Mouse (Mus musculus) cerebellum, adult (tissue): ENCODE data around the gene Zic1.

Source experiments
- ATAC-seq: cut with Nextera tagmentation; 2 replicates; pipeline ENCODE4 v1.9.2; 2017; ENCODE audit warnings: mild to moderate bottlenecking, moderate library complexity, mixed read lengths; ENCODE audit not compliant: insufficient number of reproducible peaks, low FRiP score, low TSS enrichment

Gene Zic1

DNA sequence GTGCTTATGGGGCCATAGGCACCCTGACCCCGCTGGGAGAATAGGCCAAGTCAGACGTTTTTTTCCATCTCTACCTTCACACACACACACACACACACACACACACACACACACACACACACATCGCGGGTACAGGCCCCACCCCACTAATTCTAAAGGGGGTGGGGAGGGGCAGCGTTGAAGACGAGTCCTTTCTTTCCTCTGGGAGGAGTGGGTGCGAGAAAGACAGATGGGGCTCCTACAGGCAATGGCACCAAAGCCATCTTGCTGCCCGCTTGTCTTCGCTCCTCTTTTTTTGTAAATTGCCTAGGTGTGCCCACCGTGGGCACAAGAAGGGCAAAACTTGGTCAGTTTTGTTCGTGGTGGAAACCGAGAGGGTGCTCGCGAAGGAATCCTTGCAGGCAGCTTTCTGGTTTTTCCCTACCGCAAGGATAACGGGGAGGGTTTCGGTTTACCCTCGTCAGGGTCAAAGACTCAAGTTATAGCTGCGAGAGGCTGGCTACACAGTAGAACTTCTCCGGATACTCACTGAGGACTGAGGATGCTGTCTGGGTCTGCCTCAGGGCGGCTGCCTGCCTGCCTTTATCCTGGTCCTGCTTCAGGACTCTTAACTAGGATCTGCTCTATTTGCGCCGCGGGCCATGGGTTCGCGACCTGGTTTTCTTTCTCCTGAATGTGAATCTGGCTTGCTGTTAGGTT lies 3.8 kb upstream of the Zic1 start:
- no peak for ATAC-seq

DNA sequence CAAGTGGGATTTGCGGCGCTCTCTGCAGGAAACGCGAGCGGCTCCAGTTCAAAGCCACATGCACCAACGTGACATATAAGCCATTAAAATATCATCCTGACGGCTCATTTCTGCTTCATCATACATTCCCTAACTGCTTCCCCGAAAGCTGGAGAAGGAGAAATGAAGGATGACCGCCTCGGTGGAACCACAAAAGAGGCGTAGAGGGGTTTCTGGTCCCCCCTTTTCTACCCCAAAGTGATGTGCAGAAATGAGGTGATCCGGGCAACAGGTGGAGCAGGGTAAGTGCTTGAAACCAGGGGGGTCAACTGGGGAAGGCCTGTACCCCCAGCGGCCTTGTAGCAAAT lies 3.3 kb upstream of the Zic1 start:
- no peak for ATAC-seq

DNA sequence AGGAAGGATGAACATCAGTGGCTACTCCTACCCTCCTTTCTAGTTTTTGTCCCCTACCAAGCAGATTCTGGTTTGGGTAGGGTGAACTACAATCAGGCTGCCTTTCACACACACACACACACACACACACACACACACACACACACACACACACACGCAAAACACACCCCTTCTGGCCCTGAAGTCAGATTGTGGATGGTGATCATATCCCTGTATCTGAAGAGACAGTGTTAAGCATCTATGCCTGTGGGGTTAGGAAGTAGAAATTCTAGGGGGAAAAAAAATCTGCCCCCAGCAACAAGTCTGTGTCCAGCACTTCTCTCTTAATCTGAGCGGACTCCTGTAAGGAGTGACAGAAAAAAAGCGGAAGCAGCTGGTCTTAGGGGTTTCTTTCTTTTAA lies 2.5 kb upstream of the Zic1 start:
- ATAC-seq, result no peak

DNA sequence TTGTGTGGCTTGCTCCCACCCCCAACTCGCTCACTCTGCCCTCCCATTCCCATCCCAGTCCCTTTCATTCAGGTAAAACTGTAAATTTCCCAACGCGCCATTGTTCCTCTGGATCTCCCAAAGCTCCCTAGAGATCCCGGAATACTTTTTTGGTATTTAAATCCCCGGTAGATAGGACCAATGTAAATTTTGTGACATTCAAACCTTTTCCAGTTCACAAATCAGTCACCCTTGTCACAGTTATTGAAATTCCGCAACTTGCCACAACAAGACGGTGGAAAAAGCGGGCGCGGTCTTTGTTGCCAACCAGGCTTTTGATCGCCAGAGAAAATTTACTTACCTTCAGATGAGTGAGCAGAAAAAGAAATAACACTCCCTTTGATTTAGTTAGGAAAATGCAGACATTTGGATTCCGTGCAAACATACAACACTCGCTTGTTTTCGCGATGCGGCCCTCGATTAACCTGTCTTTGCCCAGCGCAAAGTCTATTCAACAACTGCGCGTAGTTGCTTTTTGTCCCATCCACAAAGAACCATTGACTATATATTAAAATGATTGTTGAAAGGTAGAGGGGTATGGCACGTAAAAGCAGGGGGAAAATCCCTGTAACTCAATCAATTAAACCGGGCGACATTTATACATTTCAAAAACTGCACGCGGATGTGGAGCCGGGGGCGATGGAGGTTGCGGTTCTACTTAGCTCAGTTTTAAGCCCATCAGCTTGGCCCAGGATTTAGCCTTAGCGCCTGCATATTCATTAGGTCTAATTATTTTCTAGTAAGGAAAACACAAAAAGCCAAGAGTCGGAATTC lies 1.6 kb upstream of the Zic1 start:
- ATAC-seq, result no peak

DNA sequence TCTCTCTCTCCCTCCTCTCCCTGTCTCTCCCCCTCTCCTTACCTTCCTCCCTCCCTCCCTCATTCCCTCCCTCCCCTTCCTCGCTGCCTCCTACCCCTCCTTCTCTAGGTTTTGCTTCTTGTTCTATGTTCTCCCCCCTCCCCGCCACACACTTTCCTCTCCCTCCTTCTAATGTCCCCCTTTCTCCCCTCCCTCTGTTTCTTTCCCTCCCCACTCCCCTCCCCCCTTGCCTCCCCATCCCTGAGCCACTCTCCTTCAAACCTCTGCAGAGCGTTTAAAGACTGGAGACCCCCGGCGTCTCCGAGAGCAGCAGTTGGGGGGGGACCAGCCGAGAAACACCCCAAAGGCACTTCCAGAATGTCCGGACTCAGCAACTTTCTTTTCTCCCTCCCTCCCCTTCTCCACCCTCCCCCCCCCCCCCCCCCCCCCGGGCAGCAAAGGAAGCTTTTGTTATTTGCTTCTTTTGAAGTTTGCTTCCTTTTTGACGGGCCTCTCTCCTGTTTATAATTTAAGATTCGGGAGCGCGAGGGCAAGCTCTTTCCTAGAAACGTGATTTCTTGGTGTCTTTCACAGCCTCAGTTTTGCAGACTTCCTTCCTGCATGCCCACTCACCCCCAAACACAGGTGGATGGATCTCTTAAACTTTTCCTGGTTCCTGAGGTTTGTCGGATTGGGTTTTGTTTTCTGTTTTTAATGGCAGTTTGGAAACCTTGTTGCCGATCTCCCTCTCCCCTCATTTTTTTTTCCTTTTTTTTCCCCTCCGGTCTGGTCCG lies 802 bp upstream of the Zic1 start:
- no peak for ATAC-seq

DNA sequence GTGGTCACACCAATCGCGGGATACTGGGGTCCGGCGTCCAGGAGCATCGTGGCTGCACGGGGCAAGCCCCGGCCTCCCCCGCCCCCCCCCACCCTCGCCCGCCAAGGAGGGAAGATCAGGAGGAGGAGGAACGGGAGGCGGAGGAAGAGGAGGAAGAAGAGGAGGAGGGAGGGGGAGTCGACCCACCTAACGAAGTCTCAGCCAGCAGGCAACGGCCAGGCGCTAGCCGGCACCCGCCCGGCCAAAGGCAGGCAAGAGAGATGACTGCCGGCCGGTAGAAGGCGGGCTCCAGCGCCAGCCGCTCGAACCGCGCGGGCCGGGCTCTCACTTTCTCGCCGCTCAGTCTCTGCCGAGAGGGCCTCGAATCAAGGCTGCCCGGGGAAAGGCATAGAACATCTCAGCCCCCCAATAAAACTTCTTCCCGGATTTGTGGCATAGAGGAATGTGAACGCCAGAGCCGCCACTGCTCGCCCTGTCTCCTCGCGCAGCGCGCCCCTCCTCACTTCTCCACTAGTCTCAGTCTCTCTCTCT lies 574 bp downstream of the Zic1 start:
- no peak for ATAC-seq

DNA sequence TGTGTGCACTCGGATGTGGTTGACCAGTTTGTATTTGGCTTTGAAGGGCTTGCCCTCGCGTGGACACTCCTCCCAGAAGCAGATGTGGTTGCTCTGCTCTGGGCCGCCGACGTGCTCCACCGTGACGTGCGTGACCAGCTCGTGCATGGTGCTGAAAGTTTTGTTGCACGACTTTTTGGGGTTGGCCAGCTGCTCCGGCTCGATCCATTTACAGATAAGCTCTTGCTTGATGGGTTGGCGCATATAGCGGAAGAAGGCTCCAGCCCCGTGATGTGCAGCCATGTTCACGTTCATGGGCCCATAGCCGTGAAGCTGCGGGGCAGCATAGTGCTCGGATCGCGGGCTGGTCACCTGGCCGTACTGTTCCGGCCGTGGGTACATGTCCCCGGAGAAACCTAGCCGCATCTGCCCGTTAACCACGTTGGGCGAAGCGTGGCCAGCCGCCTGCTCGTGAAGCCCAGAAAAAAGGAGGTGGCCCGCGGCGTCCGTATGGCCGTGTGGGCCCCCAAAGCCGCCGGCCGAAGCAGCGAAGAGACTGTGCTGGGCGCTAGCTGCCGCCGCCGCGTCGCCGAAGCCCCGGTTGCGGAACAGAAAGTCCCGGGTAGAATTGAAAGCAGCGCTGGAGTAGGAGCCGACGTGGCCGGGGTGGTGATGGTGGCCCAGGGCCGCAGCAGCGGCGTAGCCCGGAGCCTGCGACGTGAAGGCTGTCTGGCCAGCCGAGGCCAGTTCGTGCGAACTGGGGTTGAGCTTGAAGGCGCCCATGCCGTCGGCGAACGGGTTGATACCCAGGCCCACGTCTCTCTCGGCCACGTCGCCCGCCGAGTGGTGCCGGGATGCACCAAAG lies 1.3 kb downstream of the Zic1 start:
- no peak for ATAC-seq

DNA sequence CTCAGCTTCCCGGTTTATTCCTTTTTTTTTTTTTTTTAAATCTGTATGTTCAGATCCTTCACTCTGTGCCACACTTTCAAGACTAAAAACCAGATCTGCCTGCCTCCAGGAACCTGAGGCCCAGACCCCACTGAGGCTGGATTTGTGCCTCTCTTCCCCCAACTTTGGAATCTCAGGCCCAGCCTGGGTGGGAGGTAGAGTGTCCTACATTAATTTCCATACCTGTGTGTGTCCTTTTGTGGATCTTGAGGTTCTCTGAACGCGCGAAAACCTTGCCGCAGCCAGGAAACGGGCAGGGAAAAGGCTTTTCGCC lies 1.8 kb downstream of the Zic1 start:
- no peak for ATAC-seq

DNA sequence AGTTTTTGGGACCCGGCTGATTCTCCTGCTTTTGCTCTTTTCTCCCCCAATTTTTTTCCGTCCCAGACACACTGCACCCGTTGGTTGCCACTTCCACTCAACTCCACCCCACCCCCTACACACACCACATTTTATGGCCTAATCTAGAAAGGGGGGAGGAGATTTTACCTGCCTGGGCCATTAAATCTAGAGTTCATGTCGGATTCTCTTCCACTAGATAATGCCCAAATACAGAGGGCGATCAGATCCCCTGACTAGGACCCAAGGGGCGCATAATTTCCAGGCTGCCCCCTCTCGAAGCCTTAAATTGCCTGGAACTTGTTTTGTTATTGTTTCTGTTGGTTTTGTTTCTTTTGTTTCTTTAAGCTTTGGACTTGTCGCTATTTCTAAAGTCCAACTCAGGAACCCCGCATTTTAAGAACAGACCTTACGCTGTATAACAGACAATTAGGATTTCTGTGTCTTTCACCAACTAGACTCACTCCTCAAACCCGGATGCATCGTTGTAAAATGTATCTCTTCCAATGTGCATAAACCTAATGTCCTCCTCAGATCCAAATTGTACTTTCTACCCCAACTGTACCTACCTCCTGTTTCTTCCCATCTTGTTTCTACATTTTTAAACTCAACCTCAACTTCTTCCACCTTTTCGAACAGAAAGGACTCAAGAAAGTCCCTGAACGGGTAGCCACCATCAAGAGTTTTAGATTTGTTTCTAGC lies 2.4 kb downstream of the Zic1 start:
- no peak for ATAC-seq

DNA sequence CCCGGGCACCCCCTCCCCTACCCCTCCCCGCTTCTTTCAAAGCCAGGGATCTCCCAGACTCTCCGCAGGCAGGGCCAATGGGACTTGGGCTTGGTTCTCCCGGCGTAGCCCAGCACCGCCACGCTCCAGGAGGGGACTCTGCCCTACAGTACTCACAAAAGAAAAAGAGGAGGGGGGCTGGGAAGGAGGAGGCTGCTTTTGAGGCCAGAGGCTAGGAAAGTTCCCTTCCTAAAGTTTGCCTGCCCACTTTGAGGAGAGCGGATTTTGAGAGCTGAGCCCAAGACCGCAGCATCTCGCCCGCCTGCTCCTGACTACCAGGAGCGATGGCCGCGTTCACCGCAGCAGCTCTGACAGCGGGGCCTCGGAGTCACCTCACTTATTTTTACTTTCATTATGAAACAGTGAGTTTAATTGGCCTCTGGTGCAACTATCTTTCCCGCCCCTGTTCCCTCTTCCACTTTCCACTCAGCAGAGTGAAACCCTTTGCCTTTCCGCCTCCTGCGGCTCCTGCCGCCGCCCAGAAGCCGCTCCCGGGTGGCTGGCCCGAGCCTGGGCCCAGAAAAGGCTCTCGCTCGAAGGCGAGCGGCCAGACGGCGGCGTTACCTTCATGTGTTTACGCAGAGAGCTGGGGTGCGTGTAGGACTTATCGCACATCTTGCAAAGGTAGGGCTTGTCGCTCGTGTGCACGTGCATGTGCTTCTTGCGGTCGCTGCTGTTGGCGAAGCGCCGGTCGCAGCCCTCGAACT lies 3.6 kb downstream of the Zic1 start, which contains the start of gene Zic4:
Gene Zic4 (plus strand): TSS at position 558 of the 746 bp plus-strand sequence.
- ATAC-seq, result no peak

DNA sequence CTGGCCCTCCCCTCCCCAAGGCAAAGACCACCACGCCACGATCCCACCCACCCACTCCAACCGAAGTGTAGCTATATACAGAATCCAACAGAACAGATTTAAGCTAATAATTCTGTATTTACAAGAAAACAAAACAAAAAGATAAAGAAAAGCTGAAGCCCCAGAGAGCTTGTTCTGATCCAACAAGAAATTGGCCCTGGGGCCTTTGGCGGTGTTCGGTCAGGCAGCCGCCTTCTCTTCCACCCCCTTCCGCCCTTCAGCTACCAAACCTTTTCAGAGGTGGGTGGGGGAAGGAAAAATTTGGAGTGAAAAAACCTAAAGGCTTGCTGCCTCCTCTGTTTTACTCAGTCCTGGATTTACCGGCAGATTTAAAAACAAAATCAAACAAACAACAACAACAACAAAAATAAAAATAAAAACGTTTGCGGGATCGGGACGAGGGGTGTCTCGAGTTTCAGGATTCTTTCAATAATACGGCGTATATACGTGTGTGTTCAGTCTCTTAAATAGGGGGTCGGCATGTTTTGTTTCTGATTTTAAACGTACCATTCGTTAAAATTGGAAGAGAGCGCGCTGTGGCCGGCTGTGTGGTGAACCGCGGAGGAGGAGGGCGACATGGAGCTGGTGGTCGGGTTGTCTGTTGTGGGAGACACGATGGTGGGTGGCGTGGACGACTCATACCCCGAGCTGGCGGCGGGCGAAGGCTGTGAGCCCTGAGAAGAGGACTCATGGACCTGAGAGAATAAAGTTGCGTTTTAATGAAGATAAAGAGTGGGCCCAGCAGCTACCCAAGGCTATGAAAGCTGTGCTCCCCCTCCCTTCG lies 4.4 kb downstream of the Zic1 start:
- ATAC-seq, result no peak

DNA sequence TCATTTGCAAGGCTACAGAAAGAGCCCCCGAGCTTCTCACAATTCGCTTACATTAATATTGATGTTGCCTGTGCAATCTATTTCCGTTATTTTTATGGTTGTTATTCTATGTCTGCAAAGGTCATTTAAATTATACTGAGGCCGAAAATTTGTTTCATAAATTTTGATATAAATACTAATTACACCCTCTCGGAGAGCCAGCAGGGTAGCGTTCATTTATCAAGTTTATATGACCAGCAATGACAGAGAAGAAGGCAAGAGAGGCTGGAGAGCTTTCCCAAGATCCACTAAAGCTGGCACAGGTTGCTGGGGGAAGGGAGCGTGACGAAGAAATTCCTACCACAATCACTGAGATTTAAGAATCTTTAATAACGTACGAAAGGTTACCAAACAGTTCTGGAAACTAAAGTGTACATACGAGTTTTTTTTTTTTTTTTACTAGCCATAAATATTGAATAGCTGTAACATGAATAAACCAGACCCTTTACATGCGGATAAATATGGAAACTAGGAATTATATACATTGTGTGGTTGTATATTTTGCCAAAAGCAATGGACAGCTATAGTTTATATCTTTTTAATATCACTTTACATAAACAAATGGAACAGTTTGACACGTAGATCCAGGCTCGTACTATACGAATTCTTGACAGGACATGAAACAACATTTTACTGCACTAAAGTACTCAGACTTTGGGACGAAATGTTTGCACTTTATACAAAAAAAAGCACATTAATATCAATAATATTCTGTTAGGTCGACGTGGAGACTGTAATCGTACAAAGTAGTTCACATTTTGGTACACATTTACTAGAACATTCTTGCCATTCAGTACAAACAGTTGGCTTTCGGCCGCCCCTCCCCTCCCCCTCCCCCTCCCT lies 5.2 kb downstream of the Zic1 start:
- ATAC-seq, result no peak

DNA sequence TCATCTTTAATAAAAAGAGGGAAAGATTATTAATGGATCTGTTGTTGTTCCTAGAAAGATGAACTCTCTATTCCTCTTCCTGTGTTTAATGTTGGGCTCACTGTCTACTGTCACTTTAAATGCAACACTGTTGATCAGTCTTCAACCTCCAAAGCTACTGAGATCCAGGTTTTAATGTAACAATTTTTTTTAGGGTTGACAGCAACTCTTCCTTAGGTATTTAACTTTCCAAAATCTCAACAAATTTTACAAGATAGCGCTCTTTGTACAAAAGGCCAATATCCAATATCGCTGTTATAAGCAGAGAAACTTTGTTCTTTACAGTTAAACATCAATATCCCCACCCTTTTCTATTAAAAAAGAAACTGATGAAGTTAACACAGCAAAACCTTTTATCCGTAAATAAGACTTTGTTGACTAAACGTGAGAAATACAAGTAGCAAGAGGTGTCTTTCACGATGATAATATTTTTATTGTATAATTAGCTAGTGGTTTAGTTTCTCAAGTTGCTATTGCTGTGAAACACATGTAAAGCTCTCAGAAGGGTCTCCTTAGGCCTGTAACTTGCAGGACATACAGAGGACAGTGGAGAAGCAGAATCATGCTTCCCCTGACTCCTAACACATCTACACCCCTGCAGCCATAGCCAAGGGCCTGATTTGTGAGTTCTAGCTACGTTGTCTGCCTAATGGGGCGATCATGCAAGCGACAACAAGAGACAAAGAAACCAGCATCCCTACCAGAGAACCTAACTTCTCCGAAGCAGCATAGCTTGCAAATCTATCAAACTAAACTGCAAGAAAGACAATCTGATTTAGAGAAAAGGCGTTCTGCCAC lies 6.5 kb downstream of the Zic1 start:
- ATAC-seq, result no peak

DNA sequence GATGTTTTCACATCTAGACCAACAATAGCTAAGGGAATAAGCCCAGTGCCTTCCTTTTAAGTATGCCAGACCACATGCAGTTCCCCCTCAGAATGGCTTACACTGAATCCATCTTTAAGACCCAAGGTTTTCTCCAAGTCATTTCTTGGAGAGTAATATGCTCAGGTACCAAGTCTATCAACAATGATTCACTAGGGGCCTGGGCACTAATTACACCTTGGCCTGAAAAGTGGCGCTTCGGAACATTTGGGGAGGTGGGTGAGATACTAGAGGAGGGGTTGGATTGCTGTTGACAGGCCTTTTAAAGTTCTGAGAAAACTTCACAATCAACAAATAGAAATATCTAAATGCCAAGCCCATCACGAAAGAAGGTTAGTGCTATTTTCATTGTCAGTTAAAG lies 8.3 kb downstream of the Zic1 start:
- no peak for ATAC-seq

DNA sequence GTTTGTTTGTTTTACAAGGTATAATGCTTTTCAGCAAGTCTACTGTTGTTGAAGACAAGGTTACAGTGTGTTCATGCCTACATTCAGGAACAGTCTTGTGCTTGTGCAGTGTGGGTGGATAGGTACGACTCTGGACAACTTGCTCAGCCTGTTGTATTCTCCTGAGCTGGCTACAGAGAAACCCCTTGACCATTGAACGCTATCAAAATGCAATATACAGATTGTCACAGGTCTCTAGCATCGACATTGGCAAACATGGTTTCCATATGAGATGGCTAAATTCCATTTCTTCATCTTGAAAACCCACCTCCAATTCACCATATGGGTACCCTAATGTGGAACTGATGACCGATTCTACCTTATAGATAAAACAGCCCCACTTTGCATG lies 9.3 kb downstream of the Zic1 start:
- no peak for ATAC-seq

DNA sequence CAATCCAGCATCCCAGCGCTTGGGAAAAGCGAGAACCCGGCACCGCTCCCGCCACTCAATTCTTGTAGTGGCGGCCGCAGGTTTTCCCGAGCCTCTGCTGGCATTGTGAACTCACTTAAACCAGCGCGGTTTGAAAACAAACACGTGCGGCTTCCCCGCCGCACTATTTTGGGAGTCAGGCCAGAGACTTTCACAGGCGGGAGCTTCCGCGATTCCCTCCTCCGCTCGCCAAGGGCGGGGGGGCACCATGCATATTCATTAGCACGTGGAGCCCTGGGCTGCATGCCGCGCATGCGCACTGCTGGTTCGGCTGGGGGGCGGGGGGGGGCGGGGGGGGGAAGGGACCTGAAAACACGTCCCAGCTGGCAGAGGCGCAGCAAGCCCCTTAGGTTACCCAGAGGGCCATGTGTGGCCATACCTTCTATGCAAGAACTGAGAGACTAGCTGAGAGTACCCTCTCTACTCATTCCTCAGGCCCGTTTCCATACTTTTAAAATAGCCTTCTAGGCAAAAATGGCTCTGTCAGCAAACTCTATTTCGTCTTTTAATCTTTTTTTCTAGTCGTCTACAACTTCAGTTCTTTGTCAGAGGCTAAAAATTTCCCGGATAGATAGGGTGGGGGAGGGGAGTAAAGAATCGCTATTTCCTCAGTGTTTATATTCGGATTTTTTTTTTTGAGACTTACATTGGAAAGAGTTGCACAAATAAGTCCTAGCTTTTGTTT lies 9.8 kb downstream of the Zic1 start:
- ATAC-seq, result peak; percentile 62
